Mouse (Mus musculus) hindbrain, embryonic 10.5 days (tissue): ENCODE measurements around the gene Rmdn2. TPM values are rescaled to one million over a fixed set of nuclear protein-coding genes. Genes with fewer than 3 reads are reported as not detected.

Experiments
- DNase-seq: peaks from one replicate; pipeline ENCODE4 v3.0.0-alpha.2; 2017; ENCODE audit warnings: low spot score
- H3K27ac ChIP-seq: fragments of 300-500 bp; sonication (generic); 2 replicates; pipeline ENCODE4 v1.5.1; 2016; ENCODE audit warnings: mild to moderate bottlenecking, moderate library complexity
- H3K27me3 ChIP-seq: fragments of 300-500 bp; sonication (generic); 2 replicates; pipeline ENCODE4 v1.6.1; 2016; ENCODE audit warnings: mild to moderate bottlenecking; ENCODE audit not compliant: poor library complexity, insufficient read depth, severe bottlenecking
- H3K36me3 ChIP-seq: fragments of 300-500 bp; sonication (generic); 2 replicates; pipeline ENCODE4 v1.6.1; 2016; ENCODE audit warnings: mild to moderate bottlenecking, moderate library complexity
- H3K4me1 ChIP-seq: fragments of 300-500 bp; sonication (generic); replicated peaks from 2 replicates; pipeline ENCODE4 v1.6.1; 2016; ENCODE audit warnings: mild to moderate bottlenecking
- H3K4me3 ChIP-seq: fragments of 300-500 bp; sonication (generic); 2 replicates; pipeline ENCODE4 v1.5.1; 2016; ENCODE audit warnings: mild to moderate bottlenecking, moderate library complexity
- H3K9me3 ChIP-seq: fragments of 300-500 bp; sonication (generic); 2 replicates; pipeline ENCODE4 v1.6.1; 2016; ENCODE audit warnings: mild to moderate bottlenecking, moderate library complexity
- WGBS: fragments of 180-500 bp; shearing (Covaris S2); methylation state at CpG from one replicate; pipeline ENCODE4 v1.1.7; 2016; 5-methylcytosine and 5-hydroxymethylcytosine counted together
- polyA plus RNA-seq: library from polyadenylated mRNA; unstranded; fragments of >200 nt; fragmentation: Nextera tagmentation; extraction: Ambion mirVana; gene quantifications from 2 replicates; pipeline ENCODE4 v1.2.1, GENCODE M21; 2016

The Rmdn2 gene
- polyA plus RNA-seq, 1 experiment from 2014 or later: 5.0 TPM

GRCm38 (mm10) chr17:79738847-79739498 lies 127.3 kb downstream of the Rmdn2 start:
- H3K9me3 ChIP-seq: no peaks in the 10 kb centered on the region
- no peaks in the 10 kb centered on the region for H3K36me3 ChIP-seq
- H3K27me3 ChIP-seq: peaks cover 3% of the 10 kb centered on the region; the same call in 1 of the 2 replicates
- 58% methylated on average over 5 of the region's 5 CpGs for WGBS
- no peak overlapping the region for H3K27ac ChIP-seq
- H3K4me3 ChIP-seq: no peak overlapping the region
- peak; percentile 11 for DNase-seq
- peaks cover 25% of the 10 kb centered on the region for H3K4me1 ChIP-seq

GRCm38 (mm10) chr17:79742635-79743034 lies 131.0 kb downstream of the Rmdn2 start:
- no peak for DNase-seq
- Histone ChIP-seq H3K4me1 (peaks cover 47% of the 10 kb centered on the region), H3K9me3 (no peaks in the 10 kb centered on the region), H3K36me3 (no peaks in the 10 kb centered on the region), H3K4me3 (no peak overlapping the region), H3K27ac (no peak overlapping the region), H3K27me3 (peaks cover 10% of the 10 kb centered on the region)
- 82% methylated on average over 5 of the region's 5 CpGs for WGBS

Other genes starting within 250 kb of the Rmdn2 start
- 1.9 and 3.0 TPM in 2 replicates for gene Cyp1b1, start 103.2 kb downstream of the Rmdn2 start, polyA plus RNA-seq